Mouse (Mus musculus) CH12.LX (cell line): ENCODE data around the gene Dmd. TPM values are rescaled to one million over a fixed set of nuclear protein-coding genes. Genes with fewer than 3 reads are reported as not detected.

Experiments
- DNase-seq: peaks from one replicate; pipeline ENCODE4 v3.0.0-alpha.2; 2013; ENCODE audit errors: extremely low read depth
- H3K27ac ChIP-seq: 2 replicates; pipeline ENCODE4 v1.5.1; 2012; ENCODE audit warnings: low read depth, mild to moderate bottlenecking, control low read depth, moderate library complexity; ENCODE audit not compliant: insufficient read depth
- H3K27me3 ChIP-seq: replicated peaks from 2 replicates; pipeline ENCODE3; 2012; ENCODE audit warnings: inconsistent platforms
- H3K36me3 ChIP-seq, 2 experiments: replicated peaks in 1 of 2; 2 replicates each; pipeline versions ENCODE3 to v1.6.1; 2012; ENCODE audit warnings: inconsistent platforms in 1 of 2, low read length in 1 of 2, mild to moderate bottlenecking in 1 of 2, mixed read lengths in 1 of 2, moderate library complexity in 1 of 2; ENCODE audit not compliant: control insufficient read depth in 1 of 2, insufficient read depth in 1 of 2
- H3K4me1 ChIP-seq, 2 experiments: 2 replicates each; pipeline ENCODE4 v1.6.1; 2012; ENCODE audit warnings: inconsistent platforms in 1 of 2, moderate library complexity in 1 of 2; ENCODE audit not compliant: insufficient read depth in 2 of 2, control insufficient read depth in 1 of 2
- H3K4me2 ChIP-seq: 2 replicates; pipeline ENCODE4 v1.6.1; 2012; ENCODE audit warnings: low read depth, mild to moderate bottlenecking, control low read depth; ENCODE audit not compliant: poor library complexity, insufficient read depth, severe bottlenecking
- H3K4me3 ChIP-seq, 3 experiments: fragments of 150-350 bp in 1 of 3; sonication (generic) in 1 of 3; replicated peaks in 1 of 3; 2 replicates each; pipeline versions ENCODE3 to v1.5.1; 2011 to 2012; ENCODE audit warnings: low read depth in 2 of 3, low read length in 2 of 3, mild to moderate bottlenecking in 2 of 3, moderate library complexity in 2 of 3, control low read depth in 1 of 3, improper control_type of control experiment in 1 of 3, inconsistent platforms in 1 of 3, mixed read lengths in 1 of 3; ENCODE audit not compliant: poor library complexity in 1 of 3
- H3K79me2 ChIP-seq: replicated peaks from 2 replicates; pipeline ENCODE4 v1.6.1; 2012; ENCODE audit warnings: mild to moderate bottlenecking, moderate library complexity; ENCODE audit not compliant: control insufficient read depth, poor library complexity, insufficient read depth, severe bottlenecking; ENCODE audit errors: extremely low read depth
- H3K9ac ChIP-seq: 2 replicates; pipeline ENCODE4 v1.6.1; 2012; ENCODE audit warnings: low read depth, mild to moderate bottlenecking, control low read depth, moderate library complexity; ENCODE audit not compliant: insufficient read depth
- H3K9me3 ChIP-seq: replicated peaks from 2 replicates; pipeline ENCODE3; 2012; ENCODE audit warnings: low read length, inconsistent platforms, mixed read lengths
- EP300 ChIP-seq: IDR thresholded peaks from 2 replicates; pipeline ENCODE4 v1.6.1; 2011; ENCODE audit warnings: low read length, improper control_type of control experiment
- GABPA ChIP-seq: IDR thresholded peaks from 2 replicates; pipeline ENCODE4 v1.6.1; 2012; ENCODE audit warnings: low read depth, low read length, improper control_type of control experiment, inconsistent platforms; ENCODE audit not compliant: insufficient replicate concordance
- JUN ChIP-seq: IDR thresholded peaks from 2 replicates; pipeline ENCODE4 v1.6.1; 2011; ENCODE audit warnings: low read depth, mild to moderate bottlenecking, low read length, improper control_type of control experiment, moderate library complexity; ENCODE audit not compliant: insufficient read depth
- MAFK ChIP-seq: IDR thresholded peaks from 2 replicates; pipeline ENCODE4 v1.6.1; 2011; ENCODE audit warnings: low read length, improper control_type of control experiment; ENCODE audit not compliant: insufficient replicate concordance
- MAX ChIP-seq: IDR thresholded peaks from 2 replicates; pipeline ENCODE4 v1.6.1; 2011; ENCODE audit warnings: low read length, improper control_type of control experiment
- MEF2A ChIP-seq: IDR thresholded peaks from 2 replicates; pipeline ENCODE4 v1.6.1; 2014; ENCODE audit warnings: low read depth, mild to moderate bottlenecking, inconsistent platforms, low read length, improper control_type of control experiment, borderline replicate concordance
- MXI1 ChIP-seq: IDR thresholded peaks from 2 replicates; pipeline ENCODE4 v1.6.1; 2011; ENCODE audit warnings: mild to moderate bottlenecking, low read depth, low read length, improper control_type of control experiment
- MYC ChIP-seq: IDR thresholded peaks from 2 replicates; pipeline ENCODE4 v1.6.1; 2011; ENCODE audit warnings: low read depth, mild to moderate bottlenecking, improper control_type of control experiment, low read length
- NELFE ChIP-seq: IDR thresholded peaks from 2 replicates; pipeline ENCODE4 v1.6.1; 2011; ENCODE audit warnings: low read depth, low read length, improper control_type of control experiment
- POLR2AphosphoS2 ChIP-seq: IDR thresholded peaks from 2 replicates; pipeline ENCODE4 v1.6.1; 2011; ENCODE audit warnings: low read depth, low read length, improper control_type of control experiment
- RCOR1 ChIP-seq: conservative IDR thresholded peaks from 2 replicates; pipeline ENCODE4 v1.6.1; 2012; ENCODE audit warnings: low read depth, mild to moderate bottlenecking, inconsistent platforms, low read length, improper control_type of control experiment
- SIN3A ChIP-seq: IDR thresholded peaks from 2 replicates; pipeline ENCODE4 v1.6.1; 2012; ENCODE audit warnings: low read length, improper control_type of control experiment, inconsistent platforms
- TBP ChIP-seq: conservative IDR thresholded peaks from 2 replicates; pipeline ENCODE4 v1.6.1; 2011; ENCODE audit warnings: low read depth, low read length, improper control_type of control experiment
- TCF12 ChIP-seq: IDR thresholded peaks from 2 replicates; pipeline ENCODE4 v1.6.1; 2014; ENCODE audit warnings: low read depth, mild to moderate bottlenecking, inconsistent platforms, low read length, improper control_type of control experiment
- USF1 ChIP-seq: IDR thresholded peaks from 2 replicates; pipeline ENCODE4 v1.6.1; 2014; ENCODE audit warnings: low read depth, mild to moderate bottlenecking, inconsistent platforms, low read length, improper control_type of control experiment
- USF2 ChIP-seq: conservative IDR thresholded peaks from 2 replicates; pipeline ENCODE4 v1.6.1; 2011; ENCODE audit warnings: low read depth, low read length, improper control_type of control experiment
- ZKSCAN1 ChIP-seq: IDR thresholded peaks from 2 replicates; pipeline ENCODE4 v1.6.1; 2012; ENCODE audit warnings: low read depth, inconsistent platforms, low read length, improper control_type of control experiment, borderline replicate concordance
- dilution Hi-C: fragments of 300-500 bp; cut with MboI; formaldehyde crosslinking; loops from 2 replicates; pipeline ENCODE4 v1.14.3; 2020; ENCODE audit warnings: low sequenced_read_pairs; ENCODE audit not compliant: extremely low pct_unique_long_range_greater_than_20kb, extremely low pct_ligation_motif_present
- in situ Hi-C: fragments of 300-500 bp; cut with MboI; formaldehyde crosslinking; loops from 3 replicates; pipeline ENCODE4 v1.14.3; 2019; ENCODE audit warnings: low sequenced_read_pairs, low pct_ligation_motif_present, low pct_unique_long_range_greater_than_20kb, mixed read lengths
- polyA plus RNA-seq: library from polyadenylated mRNA; unstranded; fragments of >175 nt; gene quantifications from 2 replicates; pipeline ENCODE4 v1.2.1, GENCODE M21; 2012; ENCODE audit warnings: low read depth; ENCODE audit not compliant: insufficient read length
- total RNA-seq, 2 experiments: library from RNA; depleted of rRNA; stranded (reverse); fragments of 300-350 nt in 1 of 2; fragments of >200 nt in 1 of 2; gene quantifications; 2 replicates each; pipeline ENCODE4 v1.2.3; 2012 to 2014

The Dmd gene
- total and polyA plus RNA-seq, 3 experiments = 0.81 to 2.7 (median 2.1) TPM

DNA sequence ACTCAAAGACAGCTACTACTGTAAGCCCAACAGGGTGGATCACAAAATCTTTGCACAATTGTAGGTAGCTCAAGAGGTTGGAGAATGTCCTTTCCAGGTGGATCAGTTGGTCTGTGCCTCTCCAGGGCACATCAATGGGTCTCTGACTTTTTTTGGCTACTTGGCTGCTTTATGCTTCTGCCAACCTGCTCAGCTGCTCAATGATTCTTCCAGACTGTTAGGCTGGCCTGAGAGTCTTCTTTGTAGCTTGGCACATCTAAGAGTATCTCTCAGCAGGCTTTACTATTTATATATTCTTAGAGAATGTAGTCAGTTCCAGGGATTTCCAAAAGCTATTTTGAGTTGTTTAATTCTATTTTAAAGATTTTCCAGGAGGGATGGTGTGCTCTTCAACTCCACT, 1416.3 kb downstream of the Dmd start:
- H3K4me3 ChIP-seq = no peak overlapping the region
- H3K27me3 ChIP-seq = no peaks in the 10 kb centered on the region
- TF ChIP-seq ZKSCAN1 (no peak), TBP (no peak), MEF2A (no peak), RCOR1 (no peak), JUN (no peak), USF1 (no peak), MAX (no peak), USF2 (no peak), MAFK (no peak), MYC (no peak), POLR2AphosphoS2 (no peak), MXI1 (no peak), NELFE (no peak), GABPA (no peak)
- DNase-seq = no peak
- H3K4me2 ChIP-seq = no peak overlapping the region
- H3K9ac ChIP-seq = no peak overlapping the region
- no peaks in the 10 kb centered on the region for H3K36me3 ChIP-seq
- no peaks in the 10 kb centered on the region for H3K9me3 ChIP-seq
- in situ Hi-C loops (no loop called here), dilution Hi-C loops (no loop called here)
- H3K4me1 ChIP-seq = no peaks in the 10 kb centered on the region
- no peaks in the 10 kb centered on the region for H3K79me2 ChIP-seq
- no peak overlapping the region for H3K27ac ChIP-seq

DNA sequence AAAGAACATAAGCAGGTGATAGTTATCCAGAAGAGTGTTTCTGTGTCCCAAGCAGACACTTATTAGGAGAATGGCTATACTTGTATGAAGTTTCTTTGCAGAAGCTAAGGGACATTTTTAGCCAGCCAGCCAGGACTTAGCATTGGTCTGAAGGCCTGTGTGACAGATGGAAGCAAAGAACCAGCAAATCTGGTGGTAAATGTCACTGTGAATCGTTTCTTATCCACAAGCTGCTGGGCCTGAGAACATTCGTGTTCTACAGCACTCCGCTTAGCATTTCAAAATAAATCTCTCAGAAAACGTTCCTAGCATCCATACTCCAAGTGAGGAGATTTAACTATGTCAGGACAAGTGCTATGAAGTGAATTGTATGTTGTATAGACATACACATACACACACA, 1486.9 kb downstream of the Dmd start:
- no peak overlapping the region for H3K4me2 ChIP-seq
- H3K4me1 ChIP-seq = no peaks in the 10 kb centered on the region
- TF ChIP-seq TCF12 (no peak), USF2 (no peak), SIN3A (no peak), MAFK (no peak), TBP (no peak), EP300 (no peak)
- H3K27me3 ChIP-seq = no peaks in the 10 kb centered on the region
- dilution Hi-C loops = no loop called here
- H3K4me3 ChIP-seq = no peak overlapping the region
- H3K27ac ChIP-seq = no peak overlapping the region
- no peaks in the 10 kb centered on the region for H3K79me2 ChIP-seq
- H3K9ac ChIP-seq = no peak overlapping the region
- in situ Hi-C loops = no loop called here
- H3K36me3 ChIP-seq = no peaks in the 10 kb centered on the region
- no peak for DNase-seq
- no peaks in the 10 kb centered on the region for H3K9me3 ChIP-seq
